Mouse (Mus musculus): ENCODE measurements around the gene Tspo2.

Gene Tspo2

GRCm38 (mm10) chr17:48450666-48451352, 513 bp downstream of the Tspo2 start:
- no peak for DNase-seq (ENCODE audit: low spot score in 2 of 2)

GRCm38 (mm10) chr17:48447675-48448074, 3.6 kb downstream of the Tspo2 start:
- no peak for DNase-seq (ENCODE audit: low spot score in 2 of 2)

GRCm38 (mm10) chr17:48443542-48444145, 7.7 kb downstream of the Tspo2 start:
- DNase-seq (ENCODE audit: low spot score in 2 of 2), result no peak

- no peak for DNase-seq (ENCODE audit: low spot score in 2 of 2)
Measured at GRCm38 (mm10) chr17:48442745-48443457, 8.4 kb downstream of the Tspo2 start.

GRCm38 (mm10) chr17:48437421-48437911, 13.9 kb downstream of the Tspo2 start:
- peak in 1 of 2 experiments; percentile 56 for DNase-seq (ENCODE audit: low spot score in 2 of 2)

GRCm38 (mm10) chr17:48436487-48436886, 14.8 kb downstream of the Tspo2 start:
- peak; percentile 53 to 67 for DNase-seq (ENCODE audit: low spot score in 2 of 2)

GRCm38 (mm10) chr17:48434479-48434878, 16.8 kb downstream of the Tspo2 start:
- DNase-seq (ENCODE audit: low spot score in 2 of 2), result no peak

GRCm38 (mm10) chr17:48433689-48434330, 17.5 kb downstream of the Tspo2 start:
- DNase-seq (ENCODE audit: low spot score in 2 of 2), result no peak

GRCm38 (mm10) chr17:48433006-48433655, 18.2 kb downstream of the Tspo2 start:
- no peak for DNase-seq (ENCODE audit: low spot score in 2 of 2)

GRCm38 (mm10) chr17:48432158-48432980, 19.0 kb downstream of the Tspo2 start, which contains the start of gene Apobec2:
Apobec2 (minus strand) TSS chr17:48432930.
- peak; percentile 49 to 69 for DNase-seq (ENCODE audit: low spot score in 2 of 2)

GRCm38 (mm10) chr17:48431054-48431453, 20.3 kb downstream of the Tspo2 start:
- DNase-seq (ENCODE audit: low spot score in 2 of 2), result no peak

GRCm38 (mm10) chr17:48430394-48430793, 20.9 kb downstream of the Tspo2 start:
- DNase-seq (ENCODE audit: low spot score in 2 of 2), result peak; percentile 59 to 68

- no peak for DNase-seq (ENCODE audit: low spot score in 2 of 2)
Measured at GRCm38 (mm10) chr17:48427852-48428530, 23.3 kb downstream of the Tspo2 start.

- peak; percentile 34 to 50 for DNase-seq (ENCODE audit: low spot score in 2 of 2)
Measured at GRCm38 (mm10) chr17:48426991-48427750, 24.2 kb downstream of the Tspo2 start.

GRCm38 (mm10) chr17:48425823-48426612, 25.3 kb downstream of the Tspo2 start:
- DNase-seq (ENCODE audit: low spot score in 2 of 2), result peak in 1 of 2 experiments; percentile 59

GRCm38 (mm10) chr17:48424237-48424636, 27.1 kb downstream of the Tspo2 start:
- DNase-seq (ENCODE audit: low spot score in 2 of 2), result no peak

- no peak for DNase-seq (ENCODE audit: low spot score in 2 of 2)
Measured at GRCm38 (mm10) chr17:48419571-48419970, 31.8 kb downstream of the Tspo2 start.

- DNase-seq (ENCODE audit: low spot score in 2 of 2), result no peak
Measured at GRCm38 (mm10) chr17:48418781-48419180, 32.5 kb downstream of the Tspo2 start.
